Mouse (Mus musculus) lung, postnatal 0 days (tissue): ENCODE data around the gene Ciao2b. TPM values are rescaled to one million over a fixed set of nuclear protein-coding genes. Genes with fewer than 3 reads are reported as not detected.

Experiments
- ATAC-seq: fragments of 200-750 bp; cut with Nextera tagmentation; 2 replicates; pipeline ENCODE4 v1.8.0; 2017; ENCODE audit warnings: moderate library complexity
- DNase-seq: peaks from one replicate; pipeline ENCODE4 v3.0.0-alpha.2; 2016; ENCODE audit warnings: low spot score
- H3K27ac ChIP-seq: fragments of 300-500 bp; sonication (generic); 2 replicates; pipeline ENCODE4 v1.5.1; 2014; ENCODE audit warnings: antibody characterized with exemption, mild to moderate bottlenecking, low read length, mixed read lengths
- H3K27me3 ChIP-seq: fragments of 300-500 bp; sonication (generic); replicated peaks from 2 replicates; pipeline ENCODE4 v1.6.1; 2014; ENCODE audit warnings: low read length, mixed read lengths; ENCODE audit not compliant: insufficient read depth
- H3K36me3 ChIP-seq: fragments of 300-500 bp; sonication (generic); 2 replicates; pipeline ENCODE4 v1.6.1; 2014; ENCODE audit warnings: low read length, mixed read lengths; ENCODE audit not compliant: insufficient read depth
- H3K4me1 ChIP-seq: fragments of 300-500 bp; sonication (generic); 2 replicates; pipeline ENCODE4 v1.6.1; 2014; ENCODE audit warnings: antibody characterized with exemption, low read depth, low read length, mixed read lengths; ENCODE audit not compliant: insufficient read depth
- H3K4me2 ChIP-seq: fragments of 300-500 bp; sonication (generic); replicated peaks from 2 replicates; pipeline ENCODE4 v1.6.1; 2014; ENCODE audit warnings: low read depth, mild to moderate bottlenecking, low read length, moderate library complexity, mixed read lengths
- H3K4me3 ChIP-seq: fragments of 300-500 bp; sonication (generic); 2 replicates; pipeline ENCODE4 v1.5.1; 2014; ENCODE audit warnings: low read depth, low read length
- H3K9ac ChIP-seq: fragments of 300-500 bp; sonication (generic); replicated peaks from 2 replicates; pipeline ENCODE4 v1.6.1; 2014; ENCODE audit warnings: low read depth, mild to moderate bottlenecking
- H3K9me3 ChIP-seq: fragments of 300-500 bp; sonication (generic); 2 replicates; pipeline ENCODE4 v1.6.1; 2016; ENCODE audit warnings: low read length, mixed read lengths
- CTCF ChIP-seq: IDR thresholded peaks from 2 replicates; pipeline ENCODE4 v1.5.1; 2016; ENCODE audit warnings: antibody characterized with exemption, mild to moderate bottlenecking
- EP300 ChIP-seq: IDR thresholded peaks from 2 replicates; pipeline ENCODE4 v1.6.1; 2016; ENCODE audit warnings: antibody characterized with exemption, mild to moderate bottlenecking, control low read depth
- WGBS: fragments of 180-500 bp; shearing (Covaris S2); extraction: QIAGEN DNeasy Blood & Tissue Kit; methylation state at CpG from one replicate; pipeline ENCODE4 v1.1.7; 2014; 5-methylcytosine and 5-hydroxymethylcytosine counted together
- polyA plus RNA-seq: library from polyadenylated mRNA; unstranded; fragments of >200 nt; fragmentation: Nextera tagmentation; extraction: Ambion mirVana; gene quantifications from 2 replicates; pipeline ENCODE4 v1.2.1, GENCODE M21; 2015

Ciao2b gene
- polyA plus RNA-seq, 1 experiment from 2014 or later, result 72.9 TPM

DNA sequence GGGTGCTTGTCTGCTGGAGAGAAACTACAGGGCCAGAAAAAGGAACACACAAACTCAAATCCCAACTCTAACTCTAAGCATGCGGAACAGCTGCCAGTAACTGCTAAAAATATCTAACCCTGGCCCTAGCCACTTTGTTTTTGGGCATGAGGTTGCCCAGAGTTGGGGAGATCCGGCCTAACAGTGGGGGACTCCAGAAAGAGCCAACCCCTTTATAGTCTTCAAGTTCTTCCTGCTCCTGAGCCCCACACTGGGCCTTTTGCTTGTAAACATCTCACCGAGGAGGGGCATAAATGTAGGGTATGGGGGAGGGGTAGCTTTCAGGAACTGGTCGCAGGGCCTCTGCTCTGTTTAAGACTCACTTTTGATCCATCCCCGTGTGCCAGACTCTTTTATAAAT lies 9.8 kb downstream of the Ciao2b start:
- Histone ChIP-seq H3K9ac (no peak overlapping the region), H3K27ac (no peak overlapping the region), H3K27me3 (no peaks in the 10 kb centered on the region), H3K4me1 (no peaks in the 10 kb centered on the region), H3K9me3 (no peaks in the 10 kb centered on the region), H3K4me3 (no peak overlapping the region), H3K36me3 (0 out of 2 replicates have a peak, but pooled peaks cover 6% of the 10 kb centered on the region), H3K4me2 (peak overlapping the region; percentile 56)
- ATAC-seq (no peak), DNase-seq (no peak)
- TF ChIP-seq CTCF (no peak), EP300 (no peak)
- WGBS, result 33% methylated on average over 5 of the region's 5 CpGs

DNA sequence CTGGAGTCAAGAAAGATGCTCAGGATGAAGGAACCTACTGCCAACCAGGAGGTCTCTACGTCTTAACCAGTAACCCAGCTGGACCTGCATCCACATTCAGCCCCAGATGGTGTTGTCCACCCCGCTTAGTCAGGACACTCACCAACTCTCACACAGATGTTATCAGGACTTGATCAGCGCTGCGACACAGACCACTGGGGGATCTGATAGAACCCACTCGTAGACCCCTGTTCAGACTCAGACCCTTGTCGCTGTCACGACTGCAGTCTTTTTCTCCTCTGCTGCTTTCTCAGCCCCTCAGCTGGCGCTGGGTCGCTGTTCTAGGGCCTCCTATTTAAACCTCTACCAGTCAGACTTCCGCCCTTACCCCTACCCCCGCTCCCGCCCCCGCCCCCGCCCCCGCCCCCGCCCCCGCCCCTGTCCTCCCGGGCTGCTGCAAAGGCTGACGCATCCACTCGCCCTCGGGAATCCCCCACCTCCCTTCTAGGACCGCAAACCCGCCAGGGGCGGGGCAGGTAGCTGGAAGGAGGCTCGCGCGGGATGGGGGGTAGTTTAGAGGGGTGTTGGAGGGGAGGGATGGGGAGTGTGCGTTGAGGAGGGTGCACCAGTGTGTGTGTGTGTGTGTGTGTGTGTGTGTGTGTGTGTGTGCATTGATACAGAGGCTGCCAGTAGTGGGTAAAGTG lies 10.6 kb downstream of the Ciao2b start, which contains the start of gene Rrad:
TSS of gene Rrad (minus strand) at position 347 of the 683 bp plus-strand sequence.
- 0 out of 2 replicates have a peak within 1 kb of the TSS, but pooled peaks have one; percentile 19 for H3K9ac ChIP-seq
- 0 out of 2 replicates have a peak, but pooled peaks cover 6% of the 10 kb centered on the region for H3K36me3 ChIP-seq
- no peaks in the 10 kb centered on the region for H3K9me3 ChIP-seq
- TF ChIP-seq CTCF (no peak), EP300 (no peak)
- WGBS, result 2% methylated on average over 25 of the region's 28 CpGs
- DNase-seq, result peak; percentile 68
- peak within 1 kb of the TSS; percentile 33 for H3K4me3 ChIP-seq
- no peak within 1 kb of the TSS; the same call in 1 of the 2 replicates for H3K27ac ChIP-seq
- H3K4me1 ChIP-seq, result no peaks in the 10 kb centered on the region
- peak within 1 kb of the TSS; percentile 56 for H3K4me2 ChIP-seq
- no peaks in the 10 kb centered on the region for H3K27me3 ChIP-seq
- peak; percentile 78 for ATAC-seq

DNA sequence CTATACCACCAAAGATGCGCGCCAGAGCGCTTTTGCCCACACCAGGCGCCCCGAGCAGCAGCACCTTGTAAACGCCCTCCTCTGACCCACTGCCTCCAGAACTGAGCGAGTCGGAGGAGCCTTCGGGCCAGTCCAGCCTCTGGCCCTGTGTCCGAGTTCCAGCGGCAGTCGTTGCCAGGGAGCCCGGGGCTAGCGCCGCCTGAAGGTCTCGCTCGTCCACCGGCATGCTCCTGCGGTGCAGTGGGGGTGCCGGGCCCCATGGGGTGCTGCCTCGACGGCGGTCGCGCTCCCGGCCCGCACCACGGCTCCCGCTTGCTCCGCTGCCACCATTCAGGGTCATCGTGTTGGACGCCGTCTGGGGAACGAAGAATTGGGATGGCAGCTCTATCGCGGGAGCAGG lies 11.2 kb downstream of the Ciao2b start:
- Histone ChIP-seq H3K36me3 (0 out of 2 replicates have a peak, but pooled peaks cover 3% of the 10 kb centered on the region), H3K4me3 (peak overlapping the region; percentile 33), H3K4me2 (peak overlapping the region; percentile 56), H3K27me3 (no peaks in the 10 kb centered on the region), H3K9ac (0 out of 2 replicates have a peak overlapping the region, but pooled peaks have one; percentile 19), H3K4me1 (no peaks in the 10 kb centered on the region), H3K9me3 (no peaks in the 10 kb centered on the region), H3K27ac (no peak overlapping the region; the same call in 1 of the 2 replicates)
- ATAC-seq (peak; percentile 35), DNase-seq (no peak)
- TF ChIP-seq EP300 (no peak), CTCF (peak; percentile 33)
- WGBS, result under 1% methylated on average over 36 of the region's 36 CpGs

DNA sequence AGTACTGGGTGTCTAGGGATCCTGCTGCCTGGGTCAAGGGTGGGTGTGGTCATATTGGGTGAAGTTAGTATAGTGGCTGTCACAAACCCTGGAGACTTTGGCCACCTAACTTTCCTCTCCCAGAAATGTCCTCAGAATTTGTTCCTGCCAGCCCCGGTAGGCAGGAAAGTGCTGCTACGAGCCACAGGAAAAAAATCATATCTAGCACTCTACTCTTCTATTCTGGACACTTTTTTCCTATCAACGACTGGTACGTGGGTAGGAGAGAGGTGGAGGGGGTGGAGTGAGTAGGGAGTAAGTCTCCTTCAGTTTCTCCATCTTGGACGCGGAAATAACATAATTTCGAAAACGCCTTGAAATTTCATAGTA lies 11.7 kb downstream of the Ciao2b start:
- Histone ChIP-seq H3K27ac (no peak overlapping the region), H3K4me1 (no peaks in the 10 kb centered on the region)
- no peak for TF ChIP-seq CTCF
- TF ChIP-seq EP300, result no peak

DNA sequence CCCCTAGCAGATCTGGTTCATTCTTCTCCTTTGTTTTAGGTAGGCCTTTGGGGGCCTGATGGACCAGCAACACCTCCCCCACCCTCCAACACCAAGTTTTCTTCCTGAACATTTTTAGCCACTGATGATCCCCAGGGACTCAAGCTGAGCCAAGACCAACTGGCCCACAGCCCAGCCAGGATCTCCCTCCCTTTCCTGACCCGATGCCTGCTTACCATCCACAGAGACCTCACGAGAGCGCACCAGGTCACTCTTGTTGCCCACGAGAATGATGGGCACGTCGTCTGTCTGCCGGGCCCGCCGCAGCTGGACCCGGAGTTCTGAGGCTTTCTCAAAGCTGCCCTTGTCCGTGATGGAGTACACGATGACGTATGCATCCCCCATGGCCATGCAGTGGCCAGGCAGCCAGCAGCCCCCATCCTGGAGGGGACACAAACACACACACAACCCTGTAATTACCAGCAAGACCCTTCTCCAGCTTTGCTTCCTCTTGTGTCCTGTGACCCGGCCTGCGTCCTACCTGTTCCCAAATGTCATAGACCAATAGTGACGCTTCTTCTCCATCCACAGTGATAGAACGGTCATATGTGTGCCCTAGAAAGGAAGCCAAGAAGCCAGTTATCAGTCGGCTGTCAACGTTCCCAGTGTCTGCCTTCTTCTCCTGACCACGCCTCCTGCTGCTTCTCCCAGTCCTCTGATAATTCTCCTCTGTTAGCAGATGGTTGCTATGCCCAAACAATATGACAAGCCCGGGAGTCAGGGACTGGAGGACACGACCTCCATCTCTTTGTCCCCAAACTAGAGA lies 12.3 kb downstream of the Ciao2b start:
- Histone ChIP-seq H3K4me1 (no peaks in the 10 kb centered on the region), H3K9ac (no peak overlapping the region), H3K36me3 (no peaks in the 10 kb centered on the region), H3K9me3 (no peaks in the 10 kb centered on the region), H3K27ac (no peak overlapping the region), H3K27me3 (no peaks in the 10 kb centered on the region), H3K4me2 (peak overlapping the region; percentile 56; the same call in 1 of the 2 replicates), H3K4me3 (no peak overlapping the region)
- DNase-seq (no peak), ATAC-seq (no peak)
- TF ChIP-seq CTCF, result no peak
- no peak for TF ChIP-seq EP300
- 61% methylated on average over 22 of the region's 22 CpGs for WGBS

More for the DNA sequence above, 11.7 kb downstream of the Ciao2b start:
- DNase-seq, result no peak
- H3K36me3 ChIP-seq, result no peaks in the 10 kb centered on the region
- H3K27me3 ChIP-seq, result no peaks in the 10 kb centered on the region
- no peak overlapping the region for H3K4me3 ChIP-seq
- no peaks in the 10 kb centered on the region for H3K9me3 ChIP-seq
- no peak for ATAC-seq
- peak overlapping the region; percentile 56 for H3K4me2 ChIP-seq
- no peak overlapping the region for H3K9ac ChIP-seq
- WGBS, result 18% methylated on average over 8 of the region's 8 CpGs

DNA sequence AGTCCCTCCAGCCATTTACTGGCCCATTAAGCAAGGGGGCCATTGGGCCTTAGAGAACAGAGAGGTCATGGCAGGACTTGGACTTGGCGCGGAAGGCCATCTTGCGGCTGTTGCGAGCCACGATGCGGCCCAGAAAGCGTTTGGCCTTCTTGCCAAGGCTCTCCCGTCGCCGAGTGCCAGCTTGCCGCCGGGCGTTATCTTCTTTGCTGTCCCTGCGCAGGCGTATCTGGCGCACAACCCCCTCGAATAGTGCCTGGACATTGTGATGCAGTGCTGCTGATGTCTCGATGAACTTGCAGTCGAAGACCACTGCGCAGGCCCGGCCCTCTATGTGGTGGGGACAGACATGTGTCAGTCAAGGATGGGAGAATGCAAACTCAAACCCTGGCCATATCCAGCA lies 13.4 kb downstream of the Ciao2b start:
- TF ChIP-seq EP300, result no peak
- TF ChIP-seq CTCF, result no peak
- WGBS, result 94% methylated on average over 21 of the region's 21 CpGs
- H3K9ac ChIP-seq, result no peak overlapping the region

More for the DNA sequence above, 13.4 kb downstream of the Ciao2b start:
- Histone ChIP-seq H3K4me1 (no peaks in the 10 kb centered on the region), H3K9me3 (no peaks in the 10 kb centered on the region), H3K27me3 (no peaks in the 10 kb centered on the region), H3K4me3 (no peak overlapping the region), H3K36me3 (no peaks in the 10 kb centered on the region), H3K27ac (no peak overlapping the region), H3K4me2 (no peak overlapping the region)
- no peak for ATAC-seq
- DNase-seq, result no peak
